Comparison of ENCODE assay signal across 26 mouse cellular contexts in genomic region chr2:180135414-180135813, GRCm38 (mm10). TPM values are rescaled to one million over a fixed set of nuclear protein-coding genes. Genes with fewer than 3 reads are reported as not detected.
DNase-seq lines count a peak whose midpoint lies in the region; ATAC-seq lines count a peak whose summit lies in the region.
"Had no signal": no experiment of that assay in that cellular context is flagged by ENCODE, and none has a peak within 500 bp of the region (broad histone marks: within the 10 kb centered on the region; RNA-seq: fewer than 3 reads in every experiment).

No protein-coding gene starts in this region.

- DNase-seq in heart, postnatal 25 days (ENCODE audit: low spot score): no peak
- no peak for DNase-seq in liver, embryonic 13.5 days
- DNase-seq in liver, embryonic 11.5 days (ENCODE audit: low spot score): no peak
- no peak for DNase-seq in cerebellum, adult 9-10 months
- DNase-seq: adrenal gland, adult 2 months; adrenal gland, postnatal 10 days; adrenal gland, postnatal 25 days; B cell, adult 2 months; cerebellum, adult 11 months; cerebellum, adult 18-20 months; cerebellum, adult 8-10 months; cerebellum, postnatal 10 days; cerebellum, postnatal 25 days had no signal

- no peak for ATAC-seq in heart, embryonic 12.5 days (ENCODE audit: insufficient number of reproducible peaks, low FRiP score)
- ATAC-seq in liver, embryonic 13.5 days (ENCODE audit: low read depth): peak; percentile 35; the same call in 1 of the 2 replicates
- no peak for ATAC-seq in liver, embryonic 11.5 days (replicated peaks; ENCODE audit: low FRiP score)
- ATAC-seq in megakaryocyte progenitor cell, adult 5-6 weeks (replicated peaks; ENCODE audit: poor library complexity): peak; percentile 39; the same call in 1 of the 2 replicates
- ATAC-seq in erythroblast, adult 5-6 weeks (replicated peaks; ENCODE audit: low FRiP score, poor library complexity, severe bottlenecking): no peak
- ATAC-seq: CD4-positive, CD25-positive, alpha-beta regulatory T cell, adult 4 months; forebrain, embryonic 14.5 days; forebrain, embryonic 16.5 days had no signal

- no peaks in the 10 kb centered on the region for H3K27me3 ChIP-seq in heart, embryonic 12.5 days (replicated peaks)
- no peaks in the 10 kb centered on the region for H3K27me3 ChIP-seq in liver, embryonic 13.5 days
- H3K27me3 ChIP-seq in liver, embryonic 11.5 days (replicated peaks; ENCODE audit: control insufficient read depth, insufficient read depth, low read length): no peaks in the 10 kb centered on the region
- H3K27me3 ChIP-seq: CH12.LX; embryonic facial prominence, embryonic 12.5 days; forebrain, embryonic 12.5 days had no signal

- no peaks in the 10 kb centered on the region for H3K9me3 ChIP-seq in heart, embryonic 12.5 days (replicated peaks)
- no peaks in the 10 kb centered on the region for H3K9me3 ChIP-seq in liver, embryonic 13.5 days (replicated peaks)
- no peaks in the 10 kb centered on the region for H3K9me3 ChIP-seq in liver, embryonic 11.5 days (ENCODE audit: control insufficient read depth, low read length)
- H3K9me3 ChIP-seq: embryonic facial prominence, embryonic 10.5 days; embryonic facial prominence, embryonic 12.5 days; forebrain, embryonic 10.5 days; forebrain, embryonic 12.5 days; G1E had no signal

- H3K9ac ChIP-seq in heart, embryonic 12.5 days: no peak overlapping the region
- H3K9ac ChIP-seq in liver, embryonic 13.5 days: no peak overlapping the region
- H3K9ac ChIP-seq in liver, embryonic 11.5 days (ENCODE audit: low read depth, low read length): no peak overlapping the region
- H3K9ac ChIP-seq: embryonic facial prominence, embryonic 12.5 days; forebrain, embryonic 12.5 days had no signal

- intact Hi-C loops in heart, postnatal 25 days (cut with DNase I): no loop called here

- no peak overlapping the region for H3K4me3 ChIP-seq in heart, embryonic 12.5 days
- no peak overlapping the region for H3K4me3 ChIP-seq in liver, embryonic 13.5 days (replicated peaks)
- H3K4me3 ChIP-seq in liver, embryonic 11.5 days (ENCODE audit: low read depth, low read length): no peak overlapping the region
- H3K4me3 ChIP-seq: embryonic facial prominence, embryonic 10.5 days; embryonic facial prominence, embryonic 12.5 days; erythroblast, embryonic 14.5 days; forebrain, embryonic 10.5 days; forebrain, embryonic 12.5 days had no signal

- peaks cover 25% of the 10 kb centered on the region for H3K36me3 ChIP-seq in heart, embryonic 12.5 days
- peaks cover 10% of the 10 kb centered on the region; the same call in 1 of the 2 replicates for H3K36me3 ChIP-seq in liver, embryonic 13.5 days
- H3K36me3 ChIP-seq in liver, embryonic 11.5 days (ENCODE audit: control insufficient read depth, insufficient read depth, low read length): no peaks in the 10 kb centered on the region

- WGBS in heart, embryonic 12.5 days: 58% methylated on average over 5 of the region's 5 CpGs
- whole genome bisulfite sequencing in liver, embryonic 13.5 days (ENCODE audit: insufficient replicate concordance): 27% methylated on average over 5 of the region's 5 CpGs
- 52% methylated on average over 5 of the region's 5 CpGs for WGBS in liver, embryonic 11.5 days

- peak overlapping the region; percentile 55 for H3K27ac ChIP-seq in heart, embryonic 12.5 days (ENCODE audit: poor library complexity, severe bottlenecking)
- H3K27ac ChIP-seq in liver, embryonic 13.5 days: no peak overlapping the region
- H3K27ac ChIP-seq in liver, embryonic 11.5 days (ENCODE audit: low read depth, low read length): no peak overlapping the region
- H3K27ac ChIP-seq: embryonic facial prominence, embryonic 10.5 days; embryonic facial prominence, embryonic 12.5 days; forebrain, embryonic 10.5 days; forebrain, embryonic 12.5 days had no signal

- H3K4me2 ChIP-seq in heart, embryonic 12.5 days: no peak overlapping the region
- H3K4me2 ChIP-seq in liver, embryonic 13.5 days: no peak overlapping the region
- no peak overlapping the region for H3K4me2 ChIP-seq in liver, embryonic 11.5 days
- H3K4me2 ChIP-seq: embryonic facial prominence, embryonic 12.5 days; forebrain, embryonic 12.5 days had no signal

- H3K4me1 ChIP-seq in heart, embryonic 12.5 days (replicated peaks): peaks cover 20% of the 10 kb centered on the region
- peaks cover 26% of the 10 kb centered on the region for H3K4me1 ChIP-seq in liver, embryonic 13.5 days (replicated peaks)
- H3K4me1 ChIP-seq in liver, embryonic 11.5 days (replicated peaks; ENCODE audit: control insufficient read depth, insufficient read depth, low read length): peaks cover 11% of the 10 kb centered on the region; the same call in 1 of the 2 replicates
- H3K4me1 ChIP-seq: embryonic facial prominence, embryonic 10.5 days; embryonic facial prominence, embryonic 12.5 days; forebrain, embryonic 10.5 days; forebrain, embryonic 12.5 days had no signal

RNA-seq across cellular contexts. Expression of gene Osbpl2, which starts 16.3 kb away (rescaled TPM):
- polyA plus RNA-seq in heart, embryonic 12.5 days (2016; fragmentation: Nextera tagmentation; extraction: Ambion mirVana): 37.2 and 37.5 TPM in 2 replicates
- total RNA-seq in heart, postnatal 25 days (2021): 10 to 100 TPM; 32.3 to 36.4 TPM
- 10.1 and 10.4 TPM in 2 replicates for polyA plus RNA-seq in liver, embryonic 13.5 days (2015; fragmentation: Nextera tagmentation; extraction: Ambion mirVana)
- 19.2 and 20.4 TPM in 2 replicates for polyA plus RNA-seq in liver, embryonic 11.5 days (2014; fragmentation: Nextera tagmentation; extraction: Ambion mirVana)
- 20.0 and 22.2 TPM in 2 replicates for total RNA-seq in megakaryocyte progenitor cell, adult 5-6 weeks (2015)
- total RNA-seq in megakaryocyte progenitor cell, adult 5-6 weeks (2017): 35.8 and 40.8 TPM in 2 replicates
- total RNA-seq in erythroblast, adult 5-6 weeks (2015; ENCODE audit: low replicate concordance): 8.2 and 10.0 TPM in 2 replicates
- 9.2 and 15.2 TPM in 2 replicates for total RNA-seq in erythroblast, adult 5-6 weeks (2017; ENCODE audit: low replicate concordance)

RNA-seq across cellular contexts. Expression of gene Hrh3, which starts 31.1 kb away (rescaled TPM):
- not detected in 2 replicates for polyA plus RNA-seq in heart, embryonic 12.5 days (2016; fragmentation: Nextera tagmentation; extraction: Ambion mirVana)
- not detected for total RNA-seq in heart, postnatal 25 days (2021)
- not detected in 2 replicates for polyA plus RNA-seq in liver, embryonic 13.5 days (2015; fragmentation: Nextera tagmentation; extraction: Ambion mirVana)
- not detected in 2 replicates for polyA plus RNA-seq in liver, embryonic 11.5 days (2014; fragmentation: Nextera tagmentation; extraction: Ambion mirVana)
- not detected in 2 replicates for total RNA-seq in megakaryocyte progenitor cell, adult 5-6 weeks (2015)
- not detected in 2 replicates for total RNA-seq in megakaryocyte progenitor cell, adult 5-6 weeks (2017)
- not detected in 2 replicates for total RNA-seq in erythroblast, adult 5-6 weeks (2015; ENCODE audit: low replicate concordance)
- not detected in 2 replicates for total RNA-seq in erythroblast, adult 5-6 weeks (2017; ENCODE audit: low replicate concordance)
- total RNA-seq: adrenal gland, adult 2 months; CH12.LX had no signal
- polyA plus RNA-seq: CD4-positive, CD25-positive, alpha-beta regulatory T cell, adult 4 months; erythroblast, embryonic 14.5 days; G1E had no signal

RNA-seq across cellular contexts. Expression of gene Adrm1, which starts 35.9 kb away (rescaled TPM):
- 150 and 154 TPM in 2 replicates for polyA plus RNA-seq in heart, embryonic 12.5 days (2016; fragmentation: Nextera tagmentation; extraction: Ambion mirVana)
- total RNA-seq in heart, postnatal 25 days (2021): 10 to 100 TPM; 73.1 to 83.5 TPM
- 151 and 159 TPM in 2 replicates for polyA plus RNA-seq in liver, embryonic 13.5 days (2015; fragmentation: Nextera tagmentation; extraction: Ambion mirVana)
- polyA plus RNA-seq in liver, embryonic 11.5 days (2014; fragmentation: Nextera tagmentation; extraction: Ambion mirVana): 211 and 217 TPM in 2 replicates
- total RNA-seq in megakaryocyte progenitor cell, adult 5-6 weeks (2015): 67.6 and 85.2 TPM in 2 replicates
- total RNA-seq in megakaryocyte progenitor cell, adult 5-6 weeks (2017): 52.9 and 84.5 TPM in 2 replicates
- 13.3 and 28.6 TPM in 2 replicates for total RNA-seq in erythroblast, adult 5-6 weeks (2015; ENCODE audit: low replicate concordance)
- 8.5 and 23.9 TPM in 2 replicates for total RNA-seq in erythroblast, adult 5-6 weeks (2017; ENCODE audit: low replicate concordance)

Comparison
In these comparisons a context has a peak if more than half of its experiments do, and no peak if none do; other contexts are left out.
1. ATAC-seq: peak in liver, embryonic 13.5 days (single experiment) and megakaryocyte progenitor cell, adult 5-6 weeks (single experiment); none in heart, embryonic 12.5 days (single experiment), liver, embryonic 11.5 days (single experiment) and erythroblast, adult 5-6 weeks (single experiment).